Mouse (Mus musculus) bone marrow, adult 2 months (tissue): Measurements from ENCODE around the gene Agps.

Source experiments
- CTCF ChIP-seq: fragments of 200-500 bp; IDR thresholded peaks from 2 replicates; pipeline ENCODE4 v1.5.1; 2011; ENCODE audit warnings: low read length, control low read depth; ENCODE audit not compliant: control insufficient read depth, insufficient read depth
- POLR2A ChIP-seq: fragments of 200-500 bp; IDR thresholded peaks from 2 replicates; pipeline ENCODE4 v1.6.1; 2011; ENCODE audit warnings: low read depth, mild to moderate bottlenecking, control low read depth, low read length, borderline replicate concordance; ENCODE audit not compliant: control insufficient read depth

GRCm38 (mm10) chr2:75901869-75902268 lies 69.9 kb downstream of the Agps start:
- TF ChIP-seq CTCF (no peak), POLR2A (no peak)
